Mouse (Mus musculus) CH12.LX (cell line): ENCODE results near the gene Ptms. TPM values are rescaled to one million over a fixed set of nuclear protein-coding genes. Genes with fewer than 3 reads are reported as not detected.

Source experiments
- DNase-seq: peaks from one replicate; pipeline ENCODE4 v3.0.0-alpha.2; 2013; ENCODE audit errors: extremely low read depth
- H3K27ac ChIP-seq: 2 replicates; pipeline ENCODE4 v1.5.1; 2012; ENCODE audit warnings: low read depth, mild to moderate bottlenecking, control low read depth, moderate library complexity; ENCODE audit not compliant: insufficient read depth
- H3K27me3 ChIP-seq: replicated peaks from 2 replicates; pipeline ENCODE3; 2012; ENCODE audit warnings: inconsistent platforms
- H3K36me3 ChIP-seq, 2 experiments: replicated peaks in 1 of 2; 2 replicates each; pipeline versions ENCODE3 to v1.6.1; 2012; ENCODE audit warnings: inconsistent platforms in 1 of 2, low read length in 1 of 2, mild to moderate bottlenecking in 1 of 2, mixed read lengths in 1 of 2, moderate library complexity in 1 of 2; ENCODE audit not compliant: control insufficient read depth in 1 of 2, insufficient read depth in 1 of 2
- H3K4me1 ChIP-seq, 2 experiments: 2 replicates each; pipeline ENCODE4 v1.6.1; 2012; ENCODE audit warnings: inconsistent platforms in 1 of 2, moderate library complexity in 1 of 2; ENCODE audit not compliant: insufficient read depth in 2 of 2, control insufficient read depth in 1 of 2
- H3K4me2 ChIP-seq: 2 replicates; pipeline ENCODE4 v1.6.1; 2012; ENCODE audit warnings: low read depth, mild to moderate bottlenecking, control low read depth; ENCODE audit not compliant: poor library complexity, insufficient read depth, severe bottlenecking
- H3K4me3 ChIP-seq, 3 experiments: fragments of 150-350 bp in 1 of 3; sonication (generic) in 1 of 3; replicated peaks in 1 of 3; 2 replicates each; pipeline versions ENCODE3 to v1.5.1; 2011 to 2012; ENCODE audit warnings: low read depth in 2 of 3, low read length in 2 of 3, mild to moderate bottlenecking in 2 of 3, moderate library complexity in 2 of 3, control low read depth in 1 of 3, improper control_type of control experiment in 1 of 3, inconsistent platforms in 1 of 3, mixed read lengths in 1 of 3; ENCODE audit not compliant: poor library complexity in 1 of 3
- H3K79me2 ChIP-seq: replicated peaks from 2 replicates; pipeline ENCODE4 v1.6.1; 2012; ENCODE audit warnings: mild to moderate bottlenecking, moderate library complexity; ENCODE audit not compliant: control insufficient read depth, poor library complexity, insufficient read depth, severe bottlenecking; ENCODE audit errors: extremely low read depth
- H3K9ac ChIP-seq: 2 replicates; pipeline ENCODE4 v1.6.1; 2012; ENCODE audit warnings: low read depth, mild to moderate bottlenecking, control low read depth, moderate library complexity; ENCODE audit not compliant: insufficient read depth
- H3K9me3 ChIP-seq: replicated peaks from 2 replicates; pipeline ENCODE3; 2012; ENCODE audit warnings: low read length, inconsistent platforms, mixed read lengths
- BHLHE40 ChIP-seq: IDR thresholded peaks from 2 replicates; pipeline ENCODE4 v1.6.1; 2011; ENCODE audit warnings: mild to moderate bottlenecking, low read depth, low read length, improper control_type of control experiment
- CHD1 ChIP-seq: IDR thresholded peaks from 2 replicates; pipeline ENCODE4 v1.6.1; 2012; ENCODE audit warnings: low read depth, low read length, improper control_type of control experiment, inconsistent platforms
- CHD2 ChIP-seq: IDR thresholded peaks from 2 replicates; pipeline ENCODE4 v1.6.1; 2011; ENCODE audit warnings: low read length, improper control_type of control experiment
- E2F4 ChIP-seq: IDR thresholded peaks from 2 replicates; pipeline ENCODE4 v1.6.1; 2011; ENCODE audit warnings: low read depth, low read length, improper control_type of control experiment; ENCODE audit not compliant: insufficient replicate concordance
- ELF1 ChIP-seq: IDR thresholded peaks from 2 replicates; pipeline ENCODE4 v1.6.1; 2014; ENCODE audit warnings: low read depth, mild to moderate bottlenecking, inconsistent platforms, low read length, improper control_type of control experiment
- EP300 ChIP-seq: IDR thresholded peaks from 2 replicates; pipeline ENCODE4 v1.6.1; 2011; ENCODE audit warnings: low read length, improper control_type of control experiment
- ETS1 ChIP-seq: conservative IDR thresholded peaks from 2 replicates; pipeline ENCODE4 v1.6.1; 2012; ENCODE audit warnings: low read depth, mild to moderate bottlenecking, inconsistent platforms, low read length, improper control_type of control experiment, moderate library complexity
- GABPA ChIP-seq: IDR thresholded peaks from 2 replicates; pipeline ENCODE4 v1.6.1; 2012; ENCODE audit warnings: low read depth, low read length, improper control_type of control experiment, inconsistent platforms; ENCODE audit not compliant: insufficient replicate concordance
- HCFC1 ChIP-seq: IDR thresholded peaks from 2 replicates; pipeline ENCODE4 v1.6.1; 2012; ENCODE audit warnings: low read depth, mild to moderate bottlenecking, inconsistent platforms, low read length, improper control_type of control experiment
- IRF4 ChIP-seq: IDR thresholded peaks from 2 replicates; pipeline ENCODE4 v1.6.1; 2014; ENCODE audit warnings: low read depth, mild to moderate bottlenecking, inconsistent platforms, low read length, improper control_type of control experiment
- JUN ChIP-seq: IDR thresholded peaks from 2 replicates; pipeline ENCODE4 v1.6.1; 2011; ENCODE audit warnings: low read depth, mild to moderate bottlenecking, low read length, improper control_type of control experiment, moderate library complexity; ENCODE audit not compliant: insufficient read depth
- JUND ChIP-seq: conservative IDR thresholded peaks from 2 replicates; pipeline ENCODE4 v1.6.1; 2011; ENCODE audit warnings: low read depth, low read length, improper control_type of control experiment
- KAT2A ChIP-seq: IDR thresholded peaks from 2 replicates; pipeline ENCODE4 v1.6.1; 2012; ENCODE audit warnings: low read length, improper control_type of control experiment, inconsistent platforms; ENCODE audit not compliant: insufficient replicate concordance
- MAFK ChIP-seq: IDR thresholded peaks from 2 replicates; pipeline ENCODE4 v1.6.1; 2011; ENCODE audit warnings: low read length, improper control_type of control experiment; ENCODE audit not compliant: insufficient replicate concordance
- MAX ChIP-seq: IDR thresholded peaks from 2 replicates; pipeline ENCODE4 v1.6.1; 2011; ENCODE audit warnings: low read length, improper control_type of control experiment
- MAZ ChIP-seq: IDR thresholded peaks from 2 replicates; pipeline ENCODE4 v1.6.1; 2012; ENCODE audit warnings: low read depth, mild to moderate bottlenecking, inconsistent platforms, low read length, improper control_type of control experiment, moderate library complexity
- MEF2A ChIP-seq: IDR thresholded peaks from 2 replicates; pipeline ENCODE4 v1.6.1; 2014; ENCODE audit warnings: low read depth, mild to moderate bottlenecking, inconsistent platforms, low read length, improper control_type of control experiment, borderline replicate concordance
- MXI1 ChIP-seq: IDR thresholded peaks from 2 replicates; pipeline ENCODE4 v1.6.1; 2011; ENCODE audit warnings: mild to moderate bottlenecking, low read depth, low read length, improper control_type of control experiment
- NELFE ChIP-seq: IDR thresholded peaks from 2 replicates; pipeline ENCODE4 v1.6.1; 2011; ENCODE audit warnings: low read depth, low read length, improper control_type of control experiment
- NRF1 ChIP-seq: IDR thresholded peaks from 2 replicates; pipeline ENCODE4 v1.6.1; 2014; ENCODE audit warnings: low read depth, mild to moderate bottlenecking, inconsistent platforms, low read length, improper control_type of control experiment, moderate library complexity
- PAX5 ChIP-seq: IDR thresholded peaks from 2 replicates; pipeline ENCODE4 v1.6.1; 2012; ENCODE audit warnings: low read length, inconsistent platforms, mixed read lengths
- POLR2A ChIP-seq: IDR thresholded peaks from 2 replicates; pipeline ENCODE4 v1.6.1; 2011; ENCODE audit warnings: low read depth, mild to moderate bottlenecking, improper control_type of control experiment, low read length
- POLR2AphosphoS2 ChIP-seq: IDR thresholded peaks from 2 replicates; pipeline ENCODE4 v1.6.1; 2011; ENCODE audit warnings: low read depth, low read length, improper control_type of control experiment
- RAD21 ChIP-seq: IDR thresholded peaks from 2 replicates; pipeline ENCODE4 v1.6.1; 2011; ENCODE audit warnings: low read depth, mild to moderate bottlenecking, low read length, improper control_type of control experiment, moderate library complexity
- RCOR1 ChIP-seq: conservative IDR thresholded peaks from 2 replicates; pipeline ENCODE4 v1.6.1; 2012; ENCODE audit warnings: low read depth, mild to moderate bottlenecking, inconsistent platforms, low read length, improper control_type of control experiment
- SIN3A ChIP-seq: IDR thresholded peaks from 2 replicates; pipeline ENCODE4 v1.6.1; 2012; ENCODE audit warnings: low read length, improper control_type of control experiment, inconsistent platforms
- SMC3 ChIP-seq: IDR thresholded peaks from 2 replicates; pipeline ENCODE4 v1.6.1; 2011; ENCODE audit warnings: low read depth, low read length, improper control_type of control experiment
- TCF12 ChIP-seq: IDR thresholded peaks from 2 replicates; pipeline ENCODE4 v1.6.1; 2014; ENCODE audit warnings: low read depth, mild to moderate bottlenecking, inconsistent platforms, low read length, improper control_type of control experiment
- UBTF ChIP-seq: IDR thresholded peaks from 2 replicates; pipeline ENCODE4 v1.6.1; 2012; ENCODE audit warnings: low read depth, mild to moderate bottlenecking, inconsistent platforms, low read length, improper control_type of control experiment, moderate library complexity
- USF1 ChIP-seq: IDR thresholded peaks from 2 replicates; pipeline ENCODE4 v1.6.1; 2014; ENCODE audit warnings: low read depth, mild to moderate bottlenecking, inconsistent platforms, low read length, improper control_type of control experiment
- ZC3H11A ChIP-seq: IDR thresholded peaks from 2 replicates; pipeline ENCODE4 v1.6.1; 2012; ENCODE audit warnings: low read depth, mild to moderate bottlenecking, inconsistent platforms, low read length, improper control_type of control experiment
- ZMIZ1 ChIP-seq: IDR thresholded peaks from 2 replicates; pipeline ENCODE4 v1.6.1; 2012; ENCODE audit warnings: low read depth, mild to moderate bottlenecking, inconsistent platforms, low read length, improper control_type of control experiment
- ZNF384 ChIP-seq: IDR thresholded peaks from 2 replicates; pipeline ENCODE4 v1.6.1; 2012; ENCODE audit warnings: low read depth, low read length, improper control_type of control experiment, inconsistent platforms
- dilution Hi-C: fragments of 300-500 bp; cut with MboI; formaldehyde crosslinking; loops from 2 replicates; pipeline ENCODE4 v1.14.3; 2020; ENCODE audit warnings: low sequenced_read_pairs; ENCODE audit not compliant: extremely low pct_unique_long_range_greater_than_20kb, extremely low pct_ligation_motif_present
- in situ Hi-C: fragments of 300-500 bp; cut with MboI; formaldehyde crosslinking; loops from 3 replicates; pipeline ENCODE4 v1.14.3; 2019; ENCODE audit warnings: low sequenced_read_pairs, low pct_ligation_motif_present, low pct_unique_long_range_greater_than_20kb, mixed read lengths
- polyA plus RNA-seq: library from polyadenylated mRNA; unstranded; fragments of >175 nt; gene quantifications from 2 replicates; pipeline ENCODE4 v1.2.1, GENCODE M21; 2012; ENCODE audit warnings: low read depth; ENCODE audit not compliant: insufficient read length
- total RNA-seq, 2 experiments: library from RNA; depleted of rRNA; stranded (reverse); fragments of 300-350 nt in 1 of 2; fragments of >200 nt in 1 of 2; gene quantifications; 2 replicates each; pipeline ENCODE4 v1.2.3; 2012 to 2014

The Ptms gene
- total and polyA plus RNA-seq, 3 experiments: 7.0 to 99.6 (median 12.8) TPM

DNA sequence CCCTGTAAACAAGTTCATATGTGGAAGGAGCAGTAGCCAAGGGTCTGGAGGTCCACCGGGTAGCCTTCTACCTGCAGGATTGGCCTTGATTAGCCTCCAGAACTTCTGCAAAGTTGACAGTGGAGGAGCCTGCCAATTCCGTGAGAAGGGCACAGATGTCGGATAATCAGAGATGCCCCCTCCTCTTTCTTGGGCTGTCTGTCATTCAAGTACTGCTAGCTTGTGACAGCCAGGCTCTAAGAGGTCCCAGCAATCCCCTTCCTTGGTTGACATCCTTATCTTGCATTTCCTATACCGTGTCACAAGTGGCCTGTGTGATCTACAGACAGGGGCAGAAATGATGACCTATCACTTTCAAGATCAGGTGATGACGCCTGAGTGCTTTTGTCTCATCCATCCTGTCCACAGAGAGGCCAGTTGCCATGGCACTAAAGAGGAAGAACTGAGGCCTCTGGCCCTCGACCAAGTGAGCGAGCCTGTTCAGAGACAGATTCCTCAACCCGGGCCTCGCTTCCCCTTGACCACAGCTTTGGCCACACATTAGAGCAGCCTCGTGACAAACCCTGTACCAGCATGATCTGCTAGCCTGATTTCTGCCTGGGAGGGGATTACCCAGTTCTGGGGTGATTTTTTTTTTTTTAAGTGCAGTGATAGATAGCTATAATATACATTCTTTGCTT, 19.0 kb downstream of the Ptms start (continued):
- TF ChIP-seq IRF4 (peak; percentile 66), BHLHE40 (peak; percentile 94), ZMIZ1 (no peak), CHD2 (no peak), POLR2A (no peak; the same call in 1 of the 2 replicates), ETS1 (peak; percentile 74), SMC3 (no peak), SIN3A (no peak), PAX5 (no peak), JUN (no peak), POLR2AphosphoS2 (no peak)

DNA sequence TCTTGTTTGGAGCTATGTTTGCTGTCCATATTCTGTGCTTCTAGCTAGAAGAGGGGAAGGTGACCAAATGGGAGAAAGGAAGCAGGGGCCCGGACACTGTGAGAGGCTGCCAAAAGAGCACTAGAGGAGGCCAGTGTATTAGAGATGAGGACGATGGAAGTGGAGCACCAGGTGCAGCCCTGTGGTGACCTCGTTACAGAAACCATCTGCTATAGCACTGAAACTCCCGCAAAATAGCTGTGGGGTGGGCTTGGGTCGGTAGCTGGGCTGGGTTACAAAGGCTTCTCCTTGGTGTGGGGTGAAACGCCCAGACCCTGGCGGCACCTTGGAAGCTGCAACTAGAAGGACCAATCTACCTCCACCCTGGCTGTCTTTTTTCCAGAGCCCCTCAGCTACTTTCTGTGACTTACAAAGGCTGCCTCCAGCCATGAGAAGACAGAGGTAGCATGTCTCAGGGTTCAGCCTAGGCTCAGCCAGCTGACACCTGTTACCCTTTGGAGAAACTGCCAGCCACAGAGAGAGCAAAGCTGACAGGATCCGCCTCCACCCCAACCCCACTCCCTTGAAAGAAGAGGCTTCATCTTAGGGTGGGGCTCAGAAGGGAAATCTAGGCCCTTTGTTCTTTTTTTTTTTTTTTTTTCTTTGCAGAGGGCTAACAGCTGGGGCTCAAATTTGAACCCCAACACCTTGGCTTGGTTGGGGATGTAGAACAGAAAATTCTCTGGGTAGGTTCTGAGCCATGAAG, 19.7 kb downstream of the Ptms start:
- dilution Hi-C loops (no loop called here), in situ Hi-C loops (loop anchor here (5.0 kb wide), 1 partner anchor 33 kb away; no protein-coding TSS in a partner anchor)
- Histone ChIP-seq H3K9me3 (no peaks in the 10 kb centered on the region), H3K9ac (0 out of 2 replicates have a peak overlapping the region, but pooled peaks have one; percentile 3), H3K27ac (peak overlapping the region; percentile 81), H3K4me3 (no peak overlapping the region), H3K36me3 (no peaks in the 10 kb centered on the region), H3K27me3 (no peaks in the 10 kb centered on the region), H3K79me2 (no peaks in the 10 kb centered on the region), H3K4me1 (peaks cover 23 to 78% of the 10 kb centered on the region in 2 experiments), H3K4me2 (peak overlapping the region; percentile 13)
- peak; percentile 54 for DNase-seq
- no peak for TF ChIP-seq E2F4
- TF ChIP-seq ETS1: 0 out of 2 replicates have a peak, but pooled peaks have one; percentile 6
- no peak for TF ChIP-seq MEF2A
- TF ChIP-seq IRF4: 0 out of 2 replicates have a peak, but pooled peaks have one; percentile 17
- TF ChIP-seq RCOR1: 0 out of 2 replicates have a peak, but pooled peaks have one; percentile 48
- no peak for TF ChIP-seq CHD2
- TF ChIP-seq PAX5: no peak
- no peak for TF ChIP-seq POLR2AphosphoS2
- peak; percentile 39; the same call in 1 of the 2 replicates for TF ChIP-seq MAZ
- TF ChIP-seq NRF1: no peak
- peak; percentile 66 for TF ChIP-seq TCF12
- peak; percentile 49; the same call in 1 of the 2 replicates for TF ChIP-seq EP300
- TF ChIP-seq CHD1: 0 out of 2 replicates have a peak, but pooled peaks have one; percentile 27
- TF ChIP-seq MXI1: no peak
- no peak for TF ChIP-seq MAFK
- TF ChIP-seq ELF1: no peak
- TF ChIP-seq UBTF: no peak
- peak; percentile 89 for TF ChIP-seq ZNF384
- TF ChIP-seq MAX: peak; percentile 52; the same call in 1 of the 2 replicates
- no peak for TF ChIP-seq ZC3H11A
- peak; percentile 41 for TF ChIP-seq RAD21
- no peak for TF ChIP-seq USF1
- TF ChIP-seq KAT2A: no peak
- no peak for TF ChIP-seq SIN3A
- no peak for TF ChIP-seq JUN
- no peak for TF ChIP-seq POLR2A
- TF ChIP-seq HCFC1: no peak
- no peak for TF ChIP-seq ZMIZ1
- peak; percentile 19 for TF ChIP-seq SMC3
- TF ChIP-seq JUND: no peak
- TF ChIP-seq GABPA: no peak
- no peak for TF ChIP-seq NELFE
